Mouse (Mus musculus): ENCODE measurements around the gene Chchd6.

Chchd6 gene

GRCm38 (mm10) chr6:89508263-89508662 is 87.2 kb downstream of the Chchd6 start:
- DNase-seq: no peak

- no peak for DNase-seq
Observed at GRCm38 (mm10) chr6:89499961-89500360, 95.5 kb downstream of the Chchd6 start.

GRCm38 (mm10) chr6:89498764-89499516 is 96.5 kb downstream of the Chchd6 start:
- no peak for DNase-seq

GRCm38 (mm10) chr6:89496916-89497315 is 98.5 kb downstream of the Chchd6 start:
- no peak for DNase-seq

GRCm38 (mm10) chr6:89492368-89492767 is 103.1 kb downstream of the Chchd6 start:
- no peak for DNase-seq

GRCm38 (mm10) chr6:89490369-89490768 is 105.1 kb downstream of the Chchd6 start:
- no peak for DNase-seq

GRCm38 (mm10) chr6:89489533-89489932 is 105.9 kb downstream of the Chchd6 start:
- DNase-seq: no peak

- DNase-seq: no peak
Observed at GRCm38 (mm10) chr6:89486055-89486454, 109.4 kb downstream of the Chchd6 start.

GRCm38 (mm10) chr6:89481192-89481591 is 114.3 kb downstream of the Chchd6 start:
- no peak for DNase-seq

GRCm38 (mm10) chr6:89467908-89468307 is 127.5 kb downstream of the Chchd6 start:
- DNase-seq: peak; percentile 58

GRCm38 (mm10) chr6:89467290-89467689 is 128.2 kb downstream of the Chchd6 start:
- DNase-seq: peak; percentile 64

- DNase-seq: no peak
Observed at GRCm38 (mm10) chr6:89466875-89467274, 128.6 kb downstream of the Chchd6 start.

- peak; percentile 84 for DNase-seq
Observed at GRCm38 (mm10) chr6:89466053-89466708, 129.3 kb downstream of the Chchd6 start.

GRCm38 (mm10) chr6:89462223-89462760 is 133.2 kb downstream of the Chchd6 start:
- DNase-seq: no peak

- no peak for DNase-seq
Observed at GRCm38 (mm10) chr6:89461250-89462222, 133.9 kb downstream of the Chchd6 start.

- DNase-seq: no peak
Observed at GRCm38 (mm10) chr6:89459634-89460033, 135.8 kb downstream of the Chchd6 start.

- no peak for DNase-seq
Observed at GRCm38 (mm10) chr6:89457601-89458000, 137.9 kb downstream of the Chchd6 start.

- no peak for DNase-seq
Observed at GRCm38 (mm10) chr6:89456409-89456961, 139.0 kb downstream of the Chchd6 start.

- DNase-seq: no peak
Observed at GRCm38 (mm10) chr6:89455523-89456000, 139.9 kb downstream of the Chchd6 start.

- no peak for DNase-seq
Observed at GRCm38 (mm10) chr6:89454437-89454836, 141.0 kb downstream of the Chchd6 start.

- no peak for DNase-seq
Observed at GRCm38 (mm10) chr6:89452976-89453674, 142.3 kb downstream of the Chchd6 start.

- DNase-seq: no peak
Observed at GRCm38 (mm10) chr6:89452356-89452755, 143.1 kb downstream of the Chchd6 start.
